Mouse (Mus musculus) MEL (cell line): ENCODE measurements at regions not wholly inside any gene's neighbourhood (a gene's known extent, or its start where the extent isn't known, plus 50 kb on each side); places are given as distances from the start of the nearest gene placed in this dataset.

Source experiments
- DNase-seq: peaks from one replicate; pipeline ENCODE4 v3.0.0; 2011; ENCODE audit warnings: low read depth, low spot score
- H3K27ac ChIP-seq: 2 replicates; pipeline ENCODE4 v1.5.1; 2012; ENCODE audit warnings: low read depth, mild to moderate bottlenecking, control low read depth, low read length, moderate library complexity; ENCODE audit not compliant: control insufficient read depth
- H3K27me3 ChIP-seq, 2 experiments: fragments of 150-350 bp in 1 of 2; sonication (generic) in 1 of 2; 2 replicates each; pipeline ENCODE4 v1.6.1; 2012; ENCODE audit warnings: low read length in 2 of 2, mild to moderate bottlenecking in 2 of 2, improper control_type of control experiment in 1 of 2, moderate library complexity in 1 of 2; ENCODE audit not compliant: insufficient read depth in 2 of 2, control insufficient read depth in 1 of 2
- H3K36me3 ChIP-seq, 2 experiments: 2 replicates each; pipeline ENCODE4 v1.6.1; 2012 to 2014; ENCODE audit warnings: low read length in 2 of 2, improper control_type of control experiment in 1 of 2, inconsistent platforms in 1 of 2, mild to moderate bottlenecking in 1 of 2; ENCODE audit not compliant: insufficient read depth in 2 of 2, control insufficient read depth in 1 of 2
- H3K4me1 ChIP-seq, 2 experiments: fragments of 150-350 bp in 1 of 2; sonication (generic) in 1 of 2; 2 replicates each; pipeline ENCODE4 v1.6.1; 2012; ENCODE audit warnings: low read length in 2 of 2, improper control_type of control experiment in 1 of 2, mild to moderate bottlenecking in 1 of 2; ENCODE audit not compliant: insufficient read depth in 2 of 2, control insufficient read depth in 1 of 2
- H3K4me3 ChIP-seq, 2 experiments: fragments of 150-350 bp in 1 of 2; sonication (generic) in 1 of 2; 2 replicates each; pipeline ENCODE4 v1.5.1; 2012; ENCODE audit warnings: low read depth in 2 of 2, low read length in 2 of 2, mild to moderate bottlenecking in 2 of 2, moderate library complexity in 2 of 2, control low read depth in 1 of 2, improper control_type of control experiment in 1 of 2; ENCODE audit not compliant: control insufficient read depth in 1 of 2, insufficient read depth in 1 of 2
- H3K79me2 ChIP-seq: 2 replicates; pipeline ENCODE4 v1.6.1; 2012; ENCODE audit warnings: mild to moderate bottlenecking, low read length, moderate library complexity; ENCODE audit not compliant: control insufficient read depth, poor library complexity, insufficient read depth
- H3K9ac ChIP-seq: 2 replicates; pipeline ENCODE4 v1.6.1; 2012; ENCODE audit warnings: low read depth, mild to moderate bottlenecking, control low read depth, low read length, moderate library complexity; ENCODE audit not compliant: control insufficient read depth, poor library complexity, severe bottlenecking
- H3K9me3 ChIP-seq: fragments of 150-350 bp; sonication (generic); replicated peaks from 2 replicates; pipeline ENCODE4 v1.6.1; 2012; ENCODE audit warnings: mild to moderate bottlenecking, low read length, improper control_type of control experiment, moderate library complexity; ENCODE audit not compliant: insufficient read depth
- BHLHE40 ChIP-seq: IDR thresholded peaks from 2 replicates; pipeline ENCODE4 v1.6.1; 2012; ENCODE audit warnings: low read depth, mild to moderate bottlenecking, inconsistent platforms, low read length, improper control_type of control experiment, borderline replicate concordance
- CHD1 ChIP-seq: IDR thresholded peaks from 2 replicates; pipeline ENCODE4 v1.6.1; 2012; ENCODE audit warnings: low read depth, mild to moderate bottlenecking, inconsistent platforms, low read length, improper control_type of control experiment
- CHD2 ChIP-seq: IDR thresholded peaks from 2 replicates; pipeline ENCODE4 v1.6.1; 2011; ENCODE audit warnings: low read length, improper control_type of control experiment
- E2F4 ChIP-seq: IDR thresholded peaks from 2 replicates; pipeline ENCODE4 v1.6.1; 2011; ENCODE audit warnings: low read depth, low read length, improper control_type of control experiment, borderline replicate concordance
- ELF1 ChIP-seq: IDR thresholded peaks from 2 replicates; pipeline ENCODE4 v1.6.1; 2014; ENCODE audit warnings: low read depth, mild to moderate bottlenecking, inconsistent platforms, low read length, improper control_type of control experiment, moderate library complexity
- EP300 ChIP-seq, 2 experiments: IDR thresholded peaks; 2 replicates each; pipeline ENCODE4 v1.6.1; 2011; ENCODE audit warnings: improper control_type of control experiment in 2 of 2, low read length in 2 of 2, low read depth in 1 of 2, mild to moderate bottlenecking in 1 of 2
- ETS1 ChIP-seq: IDR thresholded peaks from 2 replicates; pipeline ENCODE4 v1.6.1; 2012; ENCODE audit warnings: low read depth, mild to moderate bottlenecking, inconsistent platforms, low read length, improper control_type of control experiment, moderate library complexity
- GABPA ChIP-seq: IDR thresholded peaks from 2 replicates; pipeline ENCODE4 v1.6.1; 2012; ENCODE audit warnings: low read depth, mild to moderate bottlenecking, inconsistent platforms, low read length, improper control_type of control experiment, moderate library complexity
- GATA1 ChIP-seq: IDR thresholded peaks from 2 replicates; pipeline ENCODE4 v1.6.1; 2011; ENCODE audit warnings: low read depth, low read length, improper control_type of control experiment
- HCFC1 ChIP-seq: IDR thresholded peaks from 2 replicates; pipeline ENCODE4 v1.6.1; 2012; ENCODE audit warnings: low read depth, mild to moderate bottlenecking, inconsistent platforms, low read length, improper control_type of control experiment, moderate library complexity
- JUND ChIP-seq: IDR thresholded peaks from 2 replicates; pipeline ENCODE4 v1.6.1; 2011; ENCODE audit warnings: low read depth, mild to moderate bottlenecking, improper control_type of control experiment, low read length
- KAT2A ChIP-seq: conservative IDR thresholded peaks from 2 replicates; pipeline ENCODE4 v1.6.1; 2012; ENCODE audit warnings: low read depth, low read length, improper control_type of control experiment, inconsistent platforms
- MAX ChIP-seq: IDR thresholded peaks from 2 replicates; pipeline ENCODE4 v1.6.1; 2011; ENCODE audit warnings: low read length, improper control_type of control experiment
- MEF2A ChIP-seq: IDR thresholded peaks from 2 replicates; pipeline ENCODE4 v1.6.1; 2014; ENCODE audit warnings: low read depth, mild to moderate bottlenecking, inconsistent platforms, low read length, improper control_type of control experiment; ENCODE audit not compliant: poor library complexity, insufficient replicate concordance, severe bottlenecking; ENCODE audit errors: extremely low read depth
- MYB ChIP-seq: IDR thresholded peaks from 2 replicates; pipeline ENCODE4 v1.6.1; 2011; ENCODE audit warnings: mild to moderate bottlenecking, low read depth, low read length, improper control_type of control experiment
- NELFE ChIP-seq: IDR thresholded peaks from 2 replicates; pipeline ENCODE4 v1.6.1; 2011; ENCODE audit warnings: low read depth, low read length, improper control_type of control experiment
- NRF1 ChIP-seq: IDR thresholded peaks from 2 replicates; pipeline ENCODE4 v1.6.1; 2014; ENCODE audit warnings: low read depth, mild to moderate bottlenecking, inconsistent platforms, low read length, improper control_type of control experiment, moderate library complexity; ENCODE audit not compliant: poor library complexity, insufficient read depth, severe bottlenecking
- POLR2A ChIP-seq, 2 experiments: IDR thresholded peaks; 2 replicates each; pipeline ENCODE4 v1.6.1; 2011 to 2012; ENCODE audit warnings: low read length in 2 of 2, mild to moderate bottlenecking in 2 of 2, control low read depth in 1 of 2, improper control_type of control experiment in 1 of 2, low read depth in 1 of 2, moderate library complexity in 1 of 2; ENCODE audit not compliant: control insufficient read depth in 1 of 2, insufficient read depth in 1 of 2, poor library complexity in 1 of 2
- POLR2AphosphoS2 ChIP-seq: IDR thresholded peaks from 2 replicates; pipeline ENCODE4 v1.6.1; 2011; ENCODE audit warnings: low read length, improper control_type of control experiment
- RAD21 ChIP-seq: IDR thresholded peaks from 2 replicates; pipeline ENCODE4 v1.6.1; 2011; ENCODE audit warnings: mild to moderate bottlenecking, low read depth, low read length, improper control_type of control experiment
- SMC3 ChIP-seq: IDR thresholded peaks from 2 replicates; pipeline ENCODE4 v1.6.1; 2011; ENCODE audit warnings: low read depth, low read length, improper control_type of control experiment
- TAL1 ChIP-seq: IDR thresholded peaks from 2 replicates; pipeline ENCODE4 v1.6.1; 2012; ENCODE audit warnings: mild to moderate bottlenecking, inconsistent platforms, low read length, moderate library complexity, mixed read lengths
- TBP ChIP-seq: IDR thresholded peaks from 2 replicates; pipeline ENCODE4 v1.8.0; 2011; ENCODE audit warnings: low read depth, low read length, improper control_type of control experiment
- USF1 ChIP-seq: IDR thresholded peaks from 2 replicates; pipeline ENCODE4 v1.6.1; 2014; ENCODE audit warnings: low read depth, mild to moderate bottlenecking, inconsistent platforms, low read length, improper control_type of control experiment, moderate library complexity
- USF2 ChIP-seq, 2 experiments: IDR thresholded peaks; 2 replicates each; pipeline ENCODE4 v1.6.1; 2011 to 2012; ENCODE audit warnings: improper control_type of control experiment in 2 of 2, low read length in 2 of 2, borderline replicate concordance in 1 of 2, inconsistent platforms in 1 of 2, low read depth in 1 of 2, mild to moderate bottlenecking in 1 of 2; ENCODE audit not compliant: insufficient read depth in 1 of 2
- ZNF384 ChIP-seq: IDR thresholded peaks from 2 replicates; pipeline ENCODE4 v1.6.1; 2012; ENCODE audit warnings: low read depth, mild to moderate bottlenecking, inconsistent platforms, low read length, improper control_type of control experiment

DNA sequence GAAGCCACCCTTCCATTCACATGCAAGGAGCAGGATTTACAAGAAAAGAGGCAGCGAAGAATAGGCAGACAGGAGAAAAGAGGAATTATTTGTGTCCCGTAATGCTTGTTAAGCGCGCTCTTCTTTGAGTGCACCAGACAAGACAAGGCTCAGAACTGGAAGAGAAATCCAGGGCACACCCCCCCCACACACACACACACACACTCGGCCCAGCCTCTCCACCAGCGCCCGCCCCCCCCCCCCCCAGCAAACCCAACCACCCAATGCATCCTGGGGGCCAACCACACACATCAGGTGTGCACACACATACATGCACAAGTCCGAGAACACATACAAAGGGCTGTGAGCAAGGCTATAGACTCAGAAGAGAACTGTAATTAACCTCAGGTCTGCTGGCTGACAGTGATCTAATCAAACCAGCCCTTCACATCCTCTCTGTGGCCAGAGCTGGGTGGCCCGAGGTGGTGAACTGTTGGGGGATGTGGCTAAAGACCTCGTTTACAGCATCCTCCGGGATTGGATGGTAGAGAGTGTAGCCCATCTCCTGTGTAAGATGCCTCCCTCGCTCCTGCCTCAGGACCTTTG is 108.7 kb upstream of the Lhx5 start:
- Histone ChIP-seq H3K9ac (no peak overlapping the region), H3K36me3 (no peaks in the 10 kb centered on the region), H3K4me1 (no peaks in the 10 kb centered on the region), H3K27ac (no peak overlapping the region), H3K9me3 (no peaks in the 10 kb centered on the region), H3K4me3 (no peak overlapping the region), H3K27me3 (no peaks in the 10 kb centered on the region), H3K79me2 (no peaks in the 10 kb centered on the region)
- DNase-seq: no peak
- TF ChIP-seq E2F4 (no peak), ZNF384 (no peak), EP300 (IDR thresholded peaks at IDR 0.05; ENCODE audit: low read depth in 1 of 2, low read length in 2 of 2) (no peak), USF1 (no peak), NRF1 (no peak), CHD2 (no peak), TAL1 (no peak), KAT2A (no peak), MAX (no peak), JUND (no peak), TBP (no peak), POLR2A (IDR thresholded peaks at IDR 0.05; ENCODE audit: control insufficient read depth in 1 of 2, insufficient read depth in 1 of 2, low read depth in 1 of 2, low read length in 2 of 2, poor library complexity in 1 of 2) (no peak), SMC3 (no peak), ETS1 (no peak)

DNA sequence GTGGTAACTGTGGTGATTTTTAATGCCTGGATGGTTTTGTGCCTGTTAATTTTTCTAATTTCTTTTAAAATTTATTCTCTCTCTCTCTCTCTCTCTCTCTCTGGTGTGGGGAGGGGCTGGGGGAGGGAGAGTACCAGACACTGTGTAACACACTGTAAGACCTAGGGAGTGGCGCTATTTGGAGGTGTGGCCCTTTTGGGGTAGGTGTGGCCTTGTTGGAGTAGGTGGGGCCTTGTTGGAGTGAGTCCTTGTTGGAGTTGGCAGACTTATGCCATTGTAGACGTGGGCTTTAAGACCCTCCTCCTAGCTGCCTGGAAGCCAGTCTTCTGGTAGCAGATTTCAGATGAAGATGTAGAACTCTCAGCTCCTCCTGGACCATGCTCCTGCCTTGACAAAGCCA is 107.4 kb upstream of the Lhx5 start:
- no peaks in the 10 kb centered on the region for H3K9me3 ChIP-seq
- DNase-seq: no peak
- H3K27ac ChIP-seq: no peak overlapping the region
- H3K27me3 ChIP-seq: no peaks in the 10 kb centered on the region
- H3K79me2 ChIP-seq: no peaks in the 10 kb centered on the region
- no peaks in the 10 kb centered on the region for H3K36me3 ChIP-seq
- H3K4me1 ChIP-seq: no peaks in the 10 kb centered on the region
- TF ChIP-seq NRF1 (no peak), POLR2A (IDR thresholded peaks at IDR 0.05; ENCODE audit: control insufficient read depth in 1 of 2, insufficient read depth in 1 of 2, low read depth in 1 of 2, low read length in 2 of 2, poor library complexity in 1 of 2) (no peak), MYB (no peak), ZNF384 (no peak), GABPA (no peak), POLR2AphosphoS2 (no peak), USF2 (IDR thresholded peaks at IDR 0.05; ENCODE audit: borderline replicate concordance in 1 of 2, insufficient read depth in 1 of 2, low read depth in 1 of 2, low read length in 2 of 2) (no peak), ELF1 (no peak), GATA1 (no peak), MEF2A (no peak), USF1 (no peak), JUND (no peak), RAD21 (no peak), HCFC1 (no peak), BHLHE40 (no peak), NELFE (no peak), CHD1 (no peak), TAL1 (no peak)
- H3K4me3 ChIP-seq: no peak overlapping the region
- H3K9ac ChIP-seq: no peak overlapping the region
